23 mouse cellular contexts compared by ENCODE assay signal in genomic region chr7:138209769-138210168, GRCm38 (mm10).
DNase-seq lines count a peak whose midpoint lies in the region; ATAC-seq lines count a peak whose summit lies in the region.
"Had no signal": no experiment of that assay in that cellular context is flagged by ENCODE, and none has a peak within 500 bp of the region (broad histone marks: within the 10 kb centered on the region; RNA-seq: fewer than 3 reads in every experiment).

No protein-coding gene starts in this region.

- no peaks in the 10 kb centered on the region for H3K9me3 ChIP-seq in heart, embryonic 13.5 days
- H3K9me3 ChIP-seq in neural tube, embryonic 13.5 days, result no peaks in the 10 kb centered on the region
- H3K9me3 ChIP-seq: embryonic facial prominence, embryonic 13.5 days; forebrain, embryonic 13.5 days; hindbrain, embryonic 13.5 days; limb, embryonic 13.5 days; liver, embryonic 15.5 days; midbrain, embryonic 12.5 days had no signal

- intact Hi-C loops in heart, postnatal 10 days (cut with DNase I), result no loop called here

- H3K36me3 ChIP-seq in heart, embryonic 13.5 days, result no peaks in the 10 kb centered on the region
- H3K36me3 ChIP-seq in neural tube, embryonic 13.5 days, result no peaks in the 10 kb centered on the region
- H3K36me3 ChIP-seq: embryonic facial prominence, embryonic 13.5 days; hindbrain, embryonic 13.5 days; limb, embryonic 13.5 days; liver, embryonic 15.5 days; midbrain, embryonic 12.5 days had no signal

- no peaks in the 10 kb centered on the region for H3K27me3 ChIP-seq in heart, embryonic 13.5 days (replicated peaks)
- no peaks in the 10 kb centered on the region for H3K27me3 ChIP-seq in neural tube, embryonic 13.5 days
- H3K27me3 ChIP-seq: embryonic facial prominence, embryonic 13.5 days; forebrain, embryonic 13.5 days; liver, embryonic 15.5 days; midbrain, embryonic 12.5 days had no signal

- H3K4me3 ChIP-seq in heart, embryonic 13.5 days, result peak overlapping the region; percentile 19
- no peak overlapping the region for H3K4me3 ChIP-seq in neural tube, embryonic 13.5 days
- H3K4me3 ChIP-seq: embryonic facial prominence, embryonic 13.5 days; forebrain, embryonic 13.5 days; gastrocnemius, adult 2 months; hindbrain, embryonic 13.5 days; limb, embryonic 13.5 days; liver, embryonic 15.5 days; midbrain, embryonic 12.5 days had no signal

- ATAC-seq in heart, embryonic 13.5 days (ENCODE audit: extremely low read depth, insufficient number of reproducible peaks, low FRiP score, low TSS enrichment), result 0 out of 2 replicates have a peak, but pooled peaks have one; percentile 27
- no peak for ATAC-seq in neural tube, embryonic 13.5 days (ENCODE audit: low read depth)
- ATAC-seq: forebrain, embryonic 13.5 days had no signal

- peak overlapping the region; percentile 63; the same call in 1 of the 2 replicates for H3K27ac ChIP-seq in heart, embryonic 13.5 days (replicated peaks)
- peak overlapping the region; percentile 52; the same call in 1 of the 2 replicates for H3K27ac ChIP-seq in neural tube, embryonic 13.5 days (replicated peaks)
- H3K27ac ChIP-seq: embryonic facial prominence, embryonic 13.5 days; forebrain, embryonic 13.5 days; gastrocnemius, adult 2 months; hindbrain, embryonic 13.5 days; limb, embryonic 13.5 days; liver, embryonic 15.5 days; macrophage; midbrain, embryonic 12.5 days had no signal

- H3K4me1 ChIP-seq in heart, embryonic 13.5 days, result peaks cover 26% of the 10 kb centered on the region
- H3K4me1 ChIP-seq in neural tube, embryonic 13.5 days (replicated peaks), result peaks cover 25% of the 10 kb centered on the region
- H3K4me1 ChIP-seq: embryonic facial prominence, embryonic 13.5 days; liver, embryonic 15.5 days; midbrain, embryonic 12.5 days had no signal

- no peak overlapping the region for H3K9ac ChIP-seq in heart, embryonic 13.5 days
- no peak overlapping the region for H3K9ac ChIP-seq in neural tube, embryonic 13.5 days
- H3K9ac ChIP-seq: embryonic facial prominence, embryonic 13.5 days; forebrain, embryonic 13.5 days; hindbrain, embryonic 13.5 days; limb, embryonic 13.5 days; liver, embryonic 15.5 days; midbrain, embryonic 12.5 days had no signal

- 10% methylated on average over 5 of the region's 5 CpGs for WGBS in heart, embryonic 13.5 days
- WGBS in neural tube, embryonic 13.5 days, result 82% methylated on average over 5 of the region's 5 CpGs

- DNase-seq in heart, adult 18-20 months, result no peak
- DNase-seq in neural tube, embryonic 10.5 days (ENCODE audit: extremely low spot score, low spot score), result no peak
- DNase-seq in heart, postnatal 10 days, result peak; percentile 4 to 13
- DNase-seq in yolk sac, embryonic 10.5 days (ENCODE audit: low spot score), result peak; percentile 45
- DNase-seq in right cerebral cortex, postnatal 36 days (ENCODE audit: low spot score in 2 of 2), result no peak
- no peak for DNase-seq in spleen, postnatal 14 days (ENCODE audit: low spot score in 2 of 2)
- DNase-seq: adrenal gland, postnatal 10 days; cerebellum, adult 2 months; cerebellum, postnatal 36 days; gastrocnemius, adult 2 months; kidney, adult 11 months; kidney, postnatal 4 days; right cerebral cortex, postnatal 14 days; spleen, adult 18-20 months had no signal

- peak overlapping the region; percentile 58 for H3K4me2 ChIP-seq in heart, embryonic 13.5 days
- H3K4me2 ChIP-seq in neural tube, embryonic 13.5 days, result no peak overlapping the region
- H3K4me2 ChIP-seq: embryonic facial prominence, embryonic 13.5 days; forebrain, embryonic 13.5 days; hindbrain, embryonic 13.5 days; limb, embryonic 13.5 days; liver, embryonic 15.5 days; midbrain, embryonic 12.5 days had no signal

Comparison
In these comparisons a context has a peak if more than half of its experiments do, and no peak if none do; other contexts are left out.
1. DNase-seq: peak in heart, postnatal 10 days (2 of 2) and yolk sac, embryonic 10.5 days (single experiment); none in heart, adult 18-20 months (0 of 2), neural tube, embryonic 10.5 days (single experiment), right cerebral cortex, postnatal 36 days (0 of 2) and spleen, postnatal 14 days (0 of 2).